Mouse (Mus musculus) adipocyte (in vitro differentiated cells): Measurements from ENCODE around the gene Vmn1r200.
"Not testable (repeated sequence)": the region's sequence is repeated elsewhere in the genome, so short reads cannot be mapped to it uniquely, and the experiment has no call there.

ENCODE experiments used
- DNase-seq: peaks from one replicate; pipeline ENCODE4 v3.0.0-alpha.2; 2016; ENCODE audit warnings: low spot score

The Vmn1r200 gene

DNA sequence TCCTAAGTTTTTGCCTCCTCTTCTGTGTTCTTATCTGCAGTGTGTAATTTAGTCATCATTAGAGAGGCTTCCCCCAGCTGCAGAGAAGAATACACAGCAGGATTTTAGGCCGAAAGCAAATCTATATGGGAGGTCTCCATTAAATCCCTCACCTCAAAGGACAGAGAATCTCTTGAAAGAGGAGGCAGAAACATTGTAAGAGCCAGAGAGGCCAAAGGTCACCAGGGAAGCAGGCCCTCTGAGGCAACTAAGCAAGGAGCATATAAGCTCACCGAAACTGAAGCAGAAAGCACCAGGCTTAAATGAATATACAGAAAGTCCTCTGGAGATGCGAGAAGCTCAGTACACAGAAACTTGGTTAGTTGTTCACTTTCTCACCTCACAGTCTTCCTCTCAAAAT is at the start of gene Vmn1r200:
Vmn1r200 (plus strand) TSS at position 301 of the 400 bp plus-strand sequence.
- no peak for DNase-seq

DNA sequence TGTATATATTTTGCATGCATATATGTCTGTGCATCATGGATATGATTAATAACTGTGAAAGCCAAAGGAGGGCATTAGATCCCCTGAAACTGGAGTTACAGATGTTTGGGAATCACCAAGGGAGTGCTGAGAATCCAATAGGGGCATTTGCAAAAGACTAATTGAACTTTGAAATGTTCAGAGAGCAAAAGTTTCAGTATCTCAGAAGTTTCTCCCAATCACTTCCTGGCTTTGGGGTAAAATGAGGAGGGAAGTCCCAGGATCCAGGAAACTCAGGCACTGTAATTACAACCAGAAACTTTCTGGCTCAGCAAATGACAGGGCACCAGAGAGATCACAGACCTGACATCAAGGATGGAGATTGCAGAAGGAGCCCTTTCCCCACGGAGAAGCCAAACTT is 40.1 kb upstream of the Vmn1r200 start, which contains the start of gene Vmn1r198:
Vmn1r198 (plus strand) TSS at position 301 of the 400 bp plus-strand sequence.
- no peak for DNase-seq

- DNase-seq, result no peak
Measured at GRCm38 (mm10) chr13:22350813-22351212, 39.4 kb upstream of the Vmn1r200 start.

- no peak for DNase-seq
Measured at GRCm38 (mm10) chr13:22379518-22379917, 10.7 kb upstream of the Vmn1r200 start, which contains the start of gene Vmn1r199. TSS of gene Vmn1r199 (plus strand) at chr13:22379818.

GRCm38 (mm10) chr13:22381128-22381527 is 9.0 kb upstream of the Vmn1r200 start:
- not testable (repeated sequence) for DNase-seq

GRCm38 (mm10) chr13:22383401-22383800 is 6.8 kb upstream of the Vmn1r200 start:
- no peak for DNase-seq

- DNase-seq, result no peak
Measured at GRCm38 (mm10) chr13:22387050-22387449, 3.1 kb upstream of the Vmn1r200 start.

GRCm38 (mm10) chr13:22402978-22403377 is 12.8 kb downstream of the Vmn1r200 start:
- no peak for DNase-seq
